Mouse (Mus musculus) cerebellum, postnatal 36 days (tissue): ENCODE data around the gene Kdm1b.

Source experiments
- DNase-seq, 2 experiments: peaks; one replicate each; pipeline ENCODE4 v3.0.0; 2021 to 2022; ENCODE audit warnings: mixed read lengths in 2 of 2

Kdm1b gene

GRCm38 (mm10) chr13:47063985-47064760 is 20.9 kb downstream of the Kdm1b start:
- no peak for DNase-seq

- DNase-seq: no peak
These were observed 23.2 kb downstream of the Kdm1b start for GRCm38 (mm10) chr13:47066516-47066915.

GRCm38 (mm10) chr13:47067001-47067400 is 23.7 kb downstream of the Kdm1b start:
- no peak for DNase-seq

- DNase-seq: no peak
These were observed 27.2 kb downstream of the Kdm1b start for GRCm38 (mm10) chr13:47070329-47071080.

- no peak for DNase-seq
These were observed 28.6 kb downstream of the Kdm1b start for GRCm38 (mm10) chr13:47071871-47072270.

GRCm38 (mm10) chr13:47072484-47072883 is 29.2 kb downstream of the Kdm1b start:
- DNase-seq: no peak

GRCm38 (mm10) chr13:47076156-47076555 is 32.9 kb downstream of the Kdm1b start:
- DNase-seq: no peak

- no peak for DNase-seq
These were observed 34.1 kb downstream of the Kdm1b start for GRCm38 (mm10) chr13:47077367-47077766.

- DNase-seq: no peak
These were observed 35.5 kb downstream of the Kdm1b start for GRCm38 (mm10) chr13:47078799-47079198.

GRCm38 (mm10) chr13:47080905-47081505 is 37.7 kb downstream of the Kdm1b start:
- DNase-seq: no peak

GRCm38 (mm10) chr13:47088433-47088832 is 45.1 kb downstream of the Kdm1b start:
- DNase-seq: no peak

- DNase-seq: no peak
These were observed 46.0 kb downstream of the Kdm1b start for GRCm38 (mm10) chr13:47089271-47089670.

GRCm38 (mm10) chr13:47093791-47094190 is 50.5 kb downstream of the Kdm1b start:
- DNase-seq: no peak

GRCm38 (mm10) chr13:47096591-47096990 is 53.3 kb downstream of the Kdm1b start:
- no peak for DNase-seq

- DNase-seq: no peak
These were observed 56.0 kb downstream of the Kdm1b start for GRCm38 (mm10) chr13:47099265-47099664.

GRCm38 (mm10) chr13:47100587-47100986 is 57.3 kb downstream of the Kdm1b start:
- no peak for DNase-seq

- no peak for DNase-seq
These were observed 60.8 kb downstream of the Kdm1b start for GRCm38 (mm10) chr13:47104146-47104545.

GRCm38 (mm10) chr13:47104856-47105541 is 61.7 kb downstream of the Kdm1b start:
- peak; percentile 21 for DNase-seq

- DNase-seq: peak; percentile 79 to 84
These were observed 62.6 kb downstream of the Kdm1b start, which contains the start of gene Dek for GRCm38 (mm10) chr13:47105711-47106579. TSS of gene Dek (minus strand) at chr13:47106201.

- no peak for DNase-seq
These were observed 63.2 kb downstream of the Kdm1b start for GRCm38 (mm10) chr13:47106580-47106888.

- no peak for DNase-seq
These were observed 65.9 kb downstream of the Kdm1b start for GRCm38 (mm10) chr13:47109239-47109638.

- no peak for DNase-seq
These were observed 67.9 kb downstream of the Kdm1b start for GRCm38 (mm10) chr13:47111185-47111584.
